Comparison of ENCODE assay signal across 35 mouse cellular contexts in the genomic region with DNA sequence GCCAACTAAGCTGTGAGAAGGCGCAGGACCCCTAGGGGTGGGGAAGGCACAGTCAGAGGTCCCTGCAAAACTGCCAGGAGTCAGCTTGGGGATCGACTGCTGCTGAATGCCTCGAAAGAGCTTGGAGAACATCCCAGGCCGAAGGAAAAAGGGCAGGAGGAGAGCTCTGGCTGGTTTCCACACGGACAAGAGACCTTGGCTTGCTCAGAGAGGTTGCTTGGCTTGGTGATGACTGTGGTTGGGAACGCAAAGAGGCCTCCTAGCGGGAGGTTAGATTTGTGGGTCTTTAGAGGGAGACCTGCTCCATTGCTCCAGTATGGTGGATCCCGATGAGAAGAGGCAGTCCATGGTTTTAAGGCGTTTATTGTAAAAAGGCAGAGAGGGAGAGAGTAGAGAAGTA. TPM values are rescaled to one million over a fixed set of nuclear protein-coding genes. Genes with fewer than 3 reads are reported as not detected.
A peak's percentile ranks its signal among the peaks of the same experiment; 100 is the strongest.
DNase-seq lines count a peak whose midpoint lies in the region; ATAC-seq and TF ChIP-seq lines count a peak whose summit lies in the region.
"Had no signal": no experiment of that assay in that cellular context is flagged by ENCODE, and none has a peak within 500 bp of the region (broad histone marks: within the 10 kb centered on the region; RNA-seq: fewer than 3 reads in every experiment).

No protein-coding gene starts in this region.

- TF ChIP-seq CTCF in hindbrain, postnatal 0 days (IDR thresholded peaks at IDR 0.05; ENCODE audit: low read depth), result no peak

- no peak for ATAC-seq in hindbrain, postnatal 0 days
- no peak for ATAC-seq in hindbrain, embryonic 11.5 days (ENCODE audit: low FRiP score)
- ATAC-seq in kidney, embryonic 14.5 days (ENCODE audit: low FRiP score, low TSS enrichment), result no peak
- ATAC-seq: forebrain, postnatal 0 days; hindbrain, embryonic 16.5 days; intestine, embryonic 15.5 days; lung, postnatal 0 days; midbrain, embryonic 13.5 days; Patski had no signal

- H3K27me3 ChIP-seq in hindbrain, postnatal 0 days (ENCODE audit: insufficient read depth, low read length), result no peaks in the 10 kb centered on the region
- no peaks in the 10 kb centered on the region for H3K27me3 ChIP-seq in hindbrain, embryonic 11.5 days (ENCODE audit: control insufficient read depth, insufficient read depth, low read length)
- no peaks in the 10 kb centered on the region for H3K27me3 ChIP-seq in kidney, embryonic 14.5 days (ENCODE audit: control insufficient read depth, insufficient read depth, low read length)
- H3K27me3 ChIP-seq: CH12.LX; embryonic facial prominence, embryonic 15.5 days; intestine, embryonic 15.5 days; liver, embryonic 13.5 days; midbrain, embryonic 13.5 days; neural tube, embryonic 15.5 days; Patski had no signal

- H3K27ac ChIP-seq in hindbrain, postnatal 0 days, result no peak overlapping the region
- no peak overlapping the region for H3K27ac ChIP-seq in hindbrain, embryonic 11.5 days (ENCODE audit: low read depth, low read length)
- no peak overlapping the region for H3K27ac ChIP-seq in kidney, embryonic 14.5 days (ENCODE audit: low read depth, low read length)
- H3K27ac ChIP-seq: embryonic facial prominence, embryonic 10.5 days; embryonic facial prominence, embryonic 15.5 days; forebrain, embryonic 12.5 days; hindbrain, embryonic 10.5 days; intestine, embryonic 15.5 days; kidney, postnatal 0 days; liver, embryonic 13.5 days; macrophage; midbrain, embryonic 13.5 days; neural tube, embryonic 15.5 days had no signal

- H3K4me2 ChIP-seq in hindbrain, postnatal 0 days (ENCODE audit: low read depth, low read length), result no peak overlapping the region
- no peak overlapping the region for H3K4me2 ChIP-seq in hindbrain, embryonic 11.5 days (replicated peaks; ENCODE audit: low read depth, low read length)
- no peak overlapping the region for H3K4me2 ChIP-seq in kidney, embryonic 14.5 days (replicated peaks; ENCODE audit: low read depth, low read length)
- H3K4me2 ChIP-seq: embryonic facial prominence, embryonic 15.5 days; forebrain, embryonic 12.5 days; intestine, embryonic 15.5 days; liver, embryonic 13.5 days; midbrain, embryonic 13.5 days; neural tube, embryonic 15.5 days had no signal

- WGBS in hindbrain, postnatal 0 days, result 61% methylated on average over 9 of the region's 9 CpGs
- WGBS in hindbrain, embryonic 11.5 days, result 79% methylated on average over 9 of the region's 9 CpGs
- 85% methylated on average over 9 of the region's 9 CpGs for WGBS in kidney, embryonic 14.5 days

- H3K36me3 ChIP-seq in hindbrain, postnatal 0 days (ENCODE audit: insufficient read depth, low read length), result no peaks in the 10 kb centered on the region
- H3K36me3 ChIP-seq in hindbrain, embryonic 11.5 days (ENCODE audit: control insufficient read depth, insufficient read depth, low read length), result no peaks in the 10 kb centered on the region
- H3K36me3 ChIP-seq in kidney, embryonic 14.5 days (ENCODE audit: control insufficient read depth, insufficient read depth, low read length), result no peaks in the 10 kb centered on the region
- H3K36me3 ChIP-seq: embryonic facial prominence, embryonic 10.5 days; embryonic facial prominence, embryonic 15.5 days; forebrain, embryonic 12.5 days; G1E; hindbrain, embryonic 10.5 days; intestine, embryonic 15.5 days; liver, embryonic 13.5 days; midbrain, embryonic 13.5 days; neural tube, embryonic 15.5 days had no signal

- H3K4me1 ChIP-seq in hindbrain, postnatal 0 days (ENCODE audit: insufficient read depth, low read length), result no peaks in the 10 kb centered on the region
- no peaks in the 10 kb centered on the region for H3K4me1 ChIP-seq in hindbrain, embryonic 11.5 days (replicated peaks; ENCODE audit: control insufficient read depth, insufficient read depth, low read length)
- H3K4me1 ChIP-seq in kidney, embryonic 14.5 days (ENCODE audit: control insufficient read depth, insufficient read depth, low read length), result no peaks in the 10 kb centered on the region
- H3K4me1 ChIP-seq: embryonic facial prominence, embryonic 10.5 days; embryonic facial prominence, embryonic 15.5 days; forebrain, embryonic 12.5 days; hindbrain, embryonic 10.5 days; intestine, embryonic 15.5 days; liver, embryonic 13.5 days; midbrain, embryonic 13.5 days; neural tube, embryonic 15.5 days had no signal

- peak; percentile 58 to 76 for DNase-seq in adrenal gland, adult (ENCODE audit: inconsistent age in 2 of 2, low spot score in 1 of 2)
- DNase-seq in adrenal gland, postnatal 4 days (ENCODE audit: low spot score in 2 of 2), result no peak
- DNase-seq in hindbrain, postnatal 0 days (ENCODE audit: low spot score), result peak; percentile 5
- DNase-seq in hindbrain, embryonic 11.5 days (ENCODE audit: low spot score), result no peak
- peak; percentile 26 for DNase-seq in adipocyte (ENCODE audit: low spot score)
- peak; percentile 28 for DNase-seq in adrenal gland, postnatal 25 days
- DNase-seq in liver, result no peak
- DNase-seq: cerebellum, adult 9-11 months; forebrain, postnatal 0 days; heart, postnatal 14 days; kidney, adult 2 months; kidney, postnatal 4 days; layer of hippocampus, postnatal 36 days; left cerebral cortex, postnatal 4 days; liver, embryonic 13.5 days; lung, adult 18-20 months; right cerebral cortex, adult 18-20 months; spleen, adult 18-20 months had no signal

- no peak overlapping the region for H3K4me3 ChIP-seq in hindbrain, postnatal 0 days (ENCODE audit: low read length)
- H3K4me3 ChIP-seq in hindbrain, embryonic 11.5 days (ENCODE audit: low read depth, low read length), result no peak overlapping the region
- H3K4me3 ChIP-seq in kidney, embryonic 14.5 days (ENCODE audit: low read length), result no peak overlapping the region
- H3K4me3 ChIP-seq: embryonic facial prominence, embryonic 10.5 days; embryonic facial prominence, embryonic 15.5 days; forebrain, embryonic 12.5 days; hindbrain, embryonic 10.5 days; intestine, embryonic 15.5 days; liver, embryonic 13.5 days; midbrain, embryonic 13.5 days; neural tube, embryonic 15.5 days had no signal

- no peak overlapping the region for H3K9ac ChIP-seq in hindbrain, postnatal 0 days (replicated peaks; ENCODE audit: low read length)
- no peak overlapping the region for H3K9ac ChIP-seq in hindbrain, embryonic 11.5 days (ENCODE audit: low read depth, low read length)
- no peak overlapping the region for H3K9ac ChIP-seq in kidney, embryonic 14.5 days (ENCODE audit: low read depth, low read length)
- H3K9ac ChIP-seq: embryonic facial prominence, embryonic 15.5 days; forebrain, embryonic 12.5 days; forebrain, postnatal 0 days; intestine, embryonic 15.5 days; liver, embryonic 13.5 days; midbrain, embryonic 13.5 days; neural tube, embryonic 15.5 days had no signal

- no peaks in the 10 kb centered on the region for H3K9me3 ChIP-seq in hindbrain, postnatal 0 days (ENCODE audit: low read length)
- H3K9me3 ChIP-seq in hindbrain, embryonic 11.5 days (ENCODE audit: control insufficient read depth, low read length), result no peaks in the 10 kb centered on the region
- no peaks in the 10 kb centered on the region for H3K9me3 ChIP-seq in kidney, embryonic 14.5 days (ENCODE audit: control insufficient read depth, low read length)
- H3K9me3 ChIP-seq: embryonic facial prominence, embryonic 10.5 days; embryonic facial prominence, embryonic 15.5 days; forebrain, embryonic 12.5 days; G1E; hindbrain, embryonic 10.5 days; intestine, embryonic 15.5 days; liver, embryonic 13.5 days; midbrain, embryonic 13.5 days; neural tube, embryonic 15.5 days had no signal

RNA-seq across cellular contexts. Expression of a gene that starts 13.3 kb away (rescaled TPM):
- 10 to 100 TPM in 1 of 2 experiments, 1 to 10 TPM in 1; 7.0 to 11.3 TPM for total RNA-seq in adrenal gland, postnatal 4 days (2021)
- 2.2 and 5.3 TPM in 2 replicates for total RNA-seq in hindbrain, postnatal 0 days (2014; rRNA removed)
- polyA plus RNA-seq in hindbrain, postnatal 0 days (2015; fragmentation: Nextera tagmentation; extraction: Ambion mirVana), result 3.6 and 4.3 TPM in 2 replicates
- 0.12 and 0.28 TPM in 2 replicates for polyA plus RNA-seq in hindbrain, embryonic 11.5 days (2014; fragmentation: Nextera tagmentation; extraction: Ambion mirVana)
- 1.5 and 2.6 TPM in 2 replicates for total RNA-seq in adrenal gland, postnatal 25 days (2021)
- 1.3 and 1.4 TPM in 2 replicates for polyA plus RNA-seq in kidney, embryonic 14.5 days (2014; fragmentation: Nextera tagmentation; extraction: Ambion mirVana)
- polyA plus RNA-seq: embryonic facial prominence, embryonic 10.5 days had no signal

RNA-seq across cellular contexts. Expression of a gene that starts 29.1 kb away (rescaled TPM):
- total RNA-seq in adrenal gland, postnatal 4 days (2021), result 1 to 10 TPM; 1.8 to 2.1 TPM
- total RNA-seq in hindbrain, postnatal 0 days (2014; rRNA removed), result 0.58 TPM in 1 of 2 replicates, not detected in the other
- 0.55 and 0.71 TPM in 2 replicates for polyA plus RNA-seq in hindbrain, postnatal 0 days (2015; fragmentation: Nextera tagmentation; extraction: Ambion mirVana)
- polyA plus RNA-seq in hindbrain, embryonic 11.5 days (2014; fragmentation: Nextera tagmentation; extraction: Ambion mirVana), result 0.39 and 0.62 TPM in 2 replicates
- 0.76 and 1.6 TPM in 2 replicates for total RNA-seq in adrenal gland, postnatal 25 days (2021)
- 0.97 and 1.0 TPM in 2 replicates for polyA plus RNA-seq in kidney, embryonic 14.5 days (2014; fragmentation: Nextera tagmentation; extraction: Ambion mirVana)
- total RNA-seq: gastrocnemius, adult 8-10 months; left cerebral cortex, postnatal 4 days; megakaryocyte-erythroid progenitor cell, adult 5-6 weeks had no signal
- polyA plus RNA-seq: midbrain, embryonic 13.5 days had no signal

Comparison
In these comparisons a context has a peak if more than half of its experiments do, and no peak if none do; other contexts are left out.
1. DNase-seq: peak in adrenal gland, adult (2 of 2), hindbrain, postnatal 0 days (single experiment), adipocyte (single experiment) and adrenal gland, postnatal 25 days (single experiment); none in adrenal gland, postnatal 4 days (0 of 2), hindbrain, embryonic 11.5 days (single experiment) and liver (single experiment).